Mouse (Mus musculus) cortical plate, adult 2 months (tissue): ENCODE results near the gene AU022252.

Source experiments
- CTCF ChIP-seq: fragments of 200-500 bp; IDR thresholded peaks from 2 replicates; pipeline ENCODE4 v1.5.1; 2011; ENCODE audit warnings: mild to moderate bottlenecking, control low read depth, low read length; ENCODE audit not compliant: insufficient read depth; ENCODE audit errors: extremely low read depth
- POLR2A ChIP-seq: fragments of 200-500 bp; IDR thresholded peaks from 2 replicates; pipeline ENCODE4 v1.6.1; 2011; ENCODE audit warnings: mild to moderate bottlenecking, low read length, control low read depth; ENCODE audit not compliant: insufficient read depth; ENCODE audit errors: extremely low read depth

DNA sequence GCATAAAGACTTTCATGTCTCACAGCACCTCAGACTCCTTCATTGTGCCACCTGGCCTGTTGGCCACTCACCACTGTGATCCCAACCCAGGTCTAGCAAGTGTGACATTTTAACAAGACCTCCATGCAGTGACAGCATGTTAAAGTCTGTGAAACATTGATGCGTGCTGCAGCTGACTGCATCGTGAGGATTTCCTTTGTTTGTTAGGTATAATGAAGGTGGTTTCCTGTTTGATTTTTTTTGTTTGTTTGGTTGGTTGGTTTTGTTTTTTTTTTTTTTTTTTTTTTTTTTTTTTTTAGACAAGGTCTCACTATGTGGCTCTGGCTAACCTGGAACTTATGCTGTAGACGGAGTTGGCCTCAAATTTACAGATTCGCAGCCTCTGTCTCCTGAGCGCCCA lies 30.0 kb upstream of the AU022252 start:
- no peak for TF ChIP-seq CTCF
- TF ChIP-seq POLR2A: no peak
